9 mouse cellular contexts compared by ENCODE assay signal in the genomic region with DNA sequence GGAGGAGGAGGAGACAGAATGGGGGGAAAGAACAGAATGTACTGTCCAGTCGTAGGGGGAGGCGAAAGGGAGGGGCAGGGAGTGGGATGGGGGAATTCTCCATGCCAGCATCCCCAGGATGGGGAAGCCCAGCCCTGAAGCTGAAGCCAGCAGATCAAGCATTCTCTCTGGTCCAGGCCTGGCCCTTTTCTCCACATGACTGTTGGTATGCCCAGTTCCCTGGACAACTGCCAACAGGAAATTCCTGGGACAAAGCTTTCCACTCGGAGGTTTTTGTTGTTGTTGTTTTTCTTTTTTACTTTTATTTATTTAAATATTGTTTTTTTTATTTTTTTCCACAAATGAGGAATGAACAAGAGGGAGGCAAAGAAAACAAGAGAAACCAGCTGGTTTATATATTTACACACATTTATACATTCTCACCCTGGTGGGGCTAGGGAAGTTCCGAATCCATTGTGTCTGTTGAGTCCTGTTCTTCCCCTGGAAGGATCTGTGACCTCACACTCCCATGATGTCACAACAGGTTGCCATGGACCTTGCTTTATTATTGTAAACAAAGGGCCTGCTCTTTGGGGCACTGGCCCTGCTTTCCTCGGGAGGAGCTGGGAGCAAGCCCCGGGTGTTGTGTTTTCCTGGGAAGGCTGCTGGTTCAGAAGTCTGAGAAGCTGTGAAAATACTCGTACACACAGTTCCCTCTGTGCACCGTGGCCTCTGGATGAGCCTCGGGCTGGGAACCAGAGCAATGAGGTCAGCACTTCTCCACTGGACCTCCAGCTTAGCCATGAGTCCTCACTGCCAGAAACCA.
DNase-seq lines count a peak whose midpoint lies in the region; TF ChIP-seq lines count a peak whose summit lies in the region.
"Had no signal": no experiment of that assay in that cellular context is flagged by ENCODE, and none has a peak within 500 bp of the region (broad histone marks: within the 10 kb centered on the region; RNA-seq: fewer than 3 reads in every experiment).

No protein-coding gene starts in this region.

- peak overlapping the region; percentile 48 for H3K27ac ChIP-seq in heart, adult 2 months
- no peak overlapping the region; the same call in 1 of the 2 replicates for H3K27ac ChIP-seq in layer of hippocampus, adult 2 months
- H3K27ac ChIP-seq: liver, embryonic 15.5 days had no signal

- H3K36me3 ChIP-seq in heart, adult 2 months (ENCODE audit: control insufficient read depth, insufficient read depth, low read length): no peaks in the 10 kb centered on the region
- H3K36me3 ChIP-seq: liver, embryonic 15.5 days had no signal

- no peak for TF ChIP-seq POLR2A in heart, adult 2 months (IDR thresholded peaks at IDR 0.05; ENCODE audit: insufficient read depth, low read depth, low read length)

- peak; percentile 86 for TF ChIP-seq EP300 in heart, adult 2 months (IDR thresholded peaks at IDR 0.05; ENCODE audit: insufficient read depth, low read depth, low read length)

- no peak overlapping the region for H3K4me3 ChIP-seq in heart, adult 2 months
- no peak overlapping the region for H3K4me3 ChIP-seq in layer of hippocampus, adult 2 months
- H3K4me3 ChIP-seq: liver, embryonic 15.5 days had no signal

- H3K9ac ChIP-seq in heart, adult 2 months (ENCODE audit: low read depth, low read length): no peak overlapping the region
- H3K9ac ChIP-seq: liver, embryonic 15.5 days had no signal

- peaks cover 8% of the 10 kb centered on the region for H3K4me1 ChIP-seq in heart, adult 2 months (ENCODE audit: control insufficient read depth, insufficient read depth, low read length)

- H3K27me3 ChIP-seq in heart, adult 2 months (ENCODE audit: control insufficient read depth, insufficient read depth, low read length): no peaks in the 10 kb centered on the region

- intact Hi-C loops in heart, adult 2 months (cut with DNase I): loop anchor here (2.0 to 5.0 kb wide), 2 partner anchors 88 to 93 kb away; no protein-coding TSS in a partner anchor

- peak; percentile 64 for DNase-seq in ovary, adult 18-20 months (ENCODE audit: low spot score)
- no peak for DNase-seq in ovary, postnatal 14 days (ENCODE audit: low spot score)
- DNase-seq in cerebellum, postnatal 25 days: peak; percentile 62 to 78
- peak; percentile 71 to 79 for DNase-seq in heart, adult 2 months
- DNase-seq in kidney, adult 8-10 months: peak; percentile 63 to 70
- DNase-seq in lung, postnatal 36 days: peak; percentile 92
- no peak for DNase-seq in frontal cortex, postnatal 14 days (ENCODE audit: low spot score in 2 of 2)
- DNase-seq in layer of hippocampus, adult 2 months (ENCODE audit: low spot score in 2 of 2): no peak

- no peaks in the 10 kb centered on the region for H3K79me2 ChIP-seq in heart, adult 2 months (replicated peaks; ENCODE audit: control insufficient read depth, insufficient read depth, low read length)

- no peak for TF ChIP-seq CTCF in heart, adult 2 months (IDR thresholded peaks at IDR 0.05)
- TF ChIP-seq CTCF in layer of hippocampus, adult 2 months (conservative IDR thresholded peaks at IDR 0.05): no peak

- WGBS in heart, adult 2 months: 21% methylated on average over 8 of the region's 9 CpGs

Comparison
In these comparisons a context has a peak if more than half of its experiments do, and no peak if none do; other contexts are left out.
1. DNase-seq: peak in ovary, adult 18-20 months (single experiment), cerebellum, postnatal 25 days (2 of 2), heart, adult 2 months (2 of 2), kidney, adult 8-10 months (2 of 2) and lung, postnatal 36 days (single experiment); none in ovary, postnatal 14 days (single experiment), frontal cortex, postnatal 14 days (0 of 2) and layer of hippocampus, adult 2 months (0 of 2).